Mouse (Mus musculus) erythroblast, embryonic 14.5 days (primary cell): ENCODE measurements around the gene Hoxc5. TPM values are rescaled to one million over a fixed set of nuclear protein-coding genes. Genes with fewer than 3 reads are reported as not detected.

Source experiments
- H3K27me3 ChIP-seq: 2 replicates; pipeline ENCODE4 v1.6.1; 2012; ENCODE audit warnings: inconsistent platforms; ENCODE audit not compliant: control insufficient read depth
- H3K36me3 ChIP-seq: 2 replicates; pipeline ENCODE4 v1.6.1; 2012; ENCODE audit warnings: mild to moderate bottlenecking, inconsistent platforms; ENCODE audit not compliant: control insufficient read depth
- H3K4me1 ChIP-seq: 2 replicates; pipeline ENCODE4 v1.6.1; 2012; ENCODE audit warnings: inconsistent platforms; ENCODE audit not compliant: control insufficient read depth
- H3K4me3 ChIP-seq: replicated peaks from 2 replicates; pipeline ENCODE3; 2012; ENCODE audit warnings: moderate library complexity, mild to moderate bottlenecking, inconsistent platforms
- H3K9me3 ChIP-seq: 2 replicates; pipeline ENCODE4 v1.6.1; 2012; ENCODE audit warnings: low read length, inconsistent platforms, mixed read lengths; ENCODE audit not compliant: control insufficient read depth
- GATA1 ChIP-seq: IDR thresholded peaks from 2 replicates; pipeline ENCODE4 v1.6.1; 2012; ENCODE audit warnings: low read length, inconsistent platforms, mixed read lengths
- TAL1 ChIP-seq: IDR thresholded peaks from 3 replicates; pipeline ENCODE4 v1.6.1; 2012; ENCODE audit warnings: low read length, inconsistent platforms, mixed read lengths
- polyA plus RNA-seq: library from polyadenylated mRNA; stranded (reverse); fragments of >175 nt; gene quantifications from 2 replicates; pipeline ENCODE4 v1.2.3, GENCODE M21; 2012

Hoxc5 gene
- polyA plus RNA-seq, 1 experiment, result not detected

DNA sequence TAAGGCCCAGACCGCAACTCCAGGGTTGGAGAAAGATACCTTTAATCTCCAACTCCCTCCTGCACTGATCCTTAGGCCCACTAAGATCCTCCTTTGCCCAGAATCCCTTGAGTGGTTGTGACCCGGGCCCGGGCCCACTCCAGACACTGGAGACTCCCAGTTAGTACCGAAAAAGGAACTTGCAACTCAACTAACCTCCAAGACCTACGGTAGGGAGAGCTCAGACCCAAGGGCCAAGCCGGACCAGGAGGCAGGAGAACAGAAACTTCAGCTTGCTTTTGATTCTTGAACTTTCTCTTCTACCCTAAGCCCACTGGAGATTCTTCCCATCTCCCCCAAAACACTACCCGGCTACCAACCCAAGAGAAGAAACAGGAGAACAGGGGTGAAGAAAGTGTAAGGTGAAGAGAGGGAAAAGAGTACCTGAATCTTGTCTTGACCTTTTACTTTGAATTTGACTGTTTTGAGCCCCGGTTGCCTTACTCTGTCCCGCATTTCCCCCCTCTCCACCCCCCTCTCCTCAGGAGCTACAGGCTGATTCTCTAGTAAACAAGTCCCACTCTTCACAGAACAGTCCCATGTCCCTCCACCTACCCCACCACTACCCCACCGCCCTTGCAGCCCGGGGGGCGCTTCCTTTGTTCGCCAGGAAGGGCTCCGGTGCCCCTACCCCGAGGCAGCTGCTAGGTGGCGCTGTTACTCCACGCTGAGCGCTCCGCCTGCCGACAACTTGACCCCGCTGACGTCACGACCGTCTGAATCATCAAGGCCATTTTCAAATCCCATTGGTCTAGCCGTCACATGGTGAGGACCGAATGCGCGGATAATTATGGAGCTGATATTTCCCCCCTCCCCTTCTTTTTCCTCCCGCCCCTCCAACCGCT lies 1.1 kb upstream of the Hoxc5 start:
- Histone ChIP-seq H3K36me3 (no peaks in the 10 kb centered on the region), H3K4me1 (no peaks in the 10 kb centered on the region), H3K27me3 (peaks cover 100% of the 10 kb centered on the region), H3K4me3 (no peak overlapping the region), H3K9me3 (peaks cover 3% of the 10 kb centered on the region; the same call in 1 of the 2 replicates)
- TF ChIP-seq GATA1 (no peak), TAL1 (no peak)

DNA sequence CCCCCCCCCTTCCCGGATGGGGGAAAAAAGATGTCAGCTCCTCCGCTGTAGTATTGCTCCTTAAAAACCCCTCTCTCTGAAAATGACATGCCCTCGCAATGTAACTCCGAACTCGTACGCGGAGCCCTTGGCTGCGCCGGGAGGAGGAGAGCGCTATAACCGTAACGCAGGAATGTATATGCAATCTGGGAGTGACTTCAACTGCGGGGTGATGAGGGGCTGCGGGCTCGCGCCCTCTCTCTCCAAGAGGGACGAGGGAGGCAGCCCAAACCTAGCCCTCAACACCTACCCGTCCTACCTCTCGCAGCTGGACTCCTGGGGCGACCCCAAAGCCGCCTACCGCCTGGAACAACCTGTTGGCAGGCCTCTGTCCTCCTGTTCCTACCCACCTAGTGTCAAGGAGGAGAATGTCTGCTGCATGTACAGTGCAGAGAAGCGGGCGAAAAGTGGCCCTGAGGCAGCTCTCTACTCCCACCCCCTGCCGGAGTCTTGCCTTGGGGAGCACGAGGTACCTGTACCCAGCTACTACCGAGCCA lies 399 bp upstream of the Hoxc5 start, which contains the start of gene Hoxc10:
Gene Hoxc10, plus strand, starts transcription at position 21 of the 536 bp plus-strand sequence.
- peaks cover 100% of the 10 kb centered on the region for H3K27me3 ChIP-seq
- H3K4me1 ChIP-seq, result no peaks in the 10 kb centered on the region
- H3K9me3 ChIP-seq, result peaks cover 3% of the 10 kb centered on the region; the same call in 1 of the 2 replicates
- H3K4me3 ChIP-seq, result no peak within 1 kb of the TSS
- TF ChIP-seq TAL1, result no peak
- no peak for TF ChIP-seq GATA1
- no peaks in the 10 kb centered on the region for H3K36me3 ChIP-seq

DNA sequence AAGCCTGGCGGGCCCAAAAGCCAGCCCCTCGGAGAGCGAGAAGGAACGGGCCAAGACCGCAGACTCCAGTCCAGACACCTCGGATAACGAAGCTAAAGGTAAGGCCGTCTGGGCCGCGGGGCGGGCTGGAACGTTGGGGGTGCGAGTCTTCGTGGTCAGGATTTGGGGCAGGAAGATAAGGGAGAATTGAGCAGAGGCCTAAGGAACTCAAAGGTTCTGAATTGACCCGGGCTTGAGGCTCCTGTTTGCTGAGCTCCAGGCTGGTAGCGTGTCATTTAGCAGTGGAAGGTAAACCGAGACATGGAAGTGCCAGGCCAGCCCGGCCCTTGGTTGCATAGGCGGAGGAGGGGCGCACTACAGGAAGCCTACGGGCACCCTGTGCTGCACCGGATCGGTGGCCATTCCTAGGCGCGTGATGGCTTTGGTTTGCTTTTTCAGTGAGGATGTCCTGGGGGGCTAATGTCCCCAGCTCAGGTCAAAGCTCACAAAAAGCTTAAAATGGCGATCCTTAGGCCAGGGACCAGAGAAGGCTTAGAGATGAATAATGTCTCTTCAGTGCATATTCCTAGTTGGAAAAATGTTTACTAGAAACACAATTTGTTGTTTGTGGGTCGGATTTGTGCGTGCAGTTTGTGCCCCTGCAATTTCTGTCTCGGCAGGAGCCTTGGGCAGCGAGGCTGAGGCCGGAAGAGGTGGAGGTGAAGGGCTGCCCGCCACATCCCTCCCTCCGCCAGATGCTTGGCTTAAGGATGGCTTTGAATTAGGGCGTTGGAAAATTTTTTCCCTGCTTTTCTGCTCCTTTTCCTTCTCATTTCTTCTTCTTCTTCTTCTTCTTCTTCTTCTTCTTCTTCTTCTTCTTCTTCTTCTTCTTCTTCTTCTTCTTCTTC lies 511 bp downstream of the Hoxc5 start:
- H3K4me1 ChIP-seq, result no peaks in the 10 kb centered on the region
- H3K9me3 ChIP-seq, result peaks cover 3% of the 10 kb centered on the region; the same call in 1 of the 2 replicates
- H3K4me3 ChIP-seq, result no peak overlapping the region
- no peaks in the 10 kb centered on the region for H3K36me3 ChIP-seq
- TF ChIP-seq GATA1 (no peak), TAL1 (no peak)
- H3K27me3 ChIP-seq, result peaks cover 100% of the 10 kb centered on the region

DNA sequence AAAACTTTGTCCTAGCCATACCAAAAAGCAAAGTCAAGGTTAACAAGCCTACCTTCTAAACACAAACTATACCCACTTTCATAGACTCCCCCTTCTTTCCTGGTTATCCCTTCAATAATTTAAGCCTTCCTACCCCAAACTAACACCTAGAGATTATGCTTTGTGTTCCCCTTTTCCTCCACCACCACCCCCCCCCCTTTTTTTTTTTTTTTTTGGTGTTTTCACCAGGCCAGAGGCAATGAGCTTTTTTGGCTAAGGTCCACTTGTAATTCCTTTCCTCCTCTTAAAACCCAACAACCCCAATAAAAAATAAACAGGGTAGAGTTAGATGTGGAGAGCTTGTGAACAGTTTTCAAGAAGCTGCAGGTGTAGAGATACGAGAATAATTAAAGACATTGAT lies 2.1 kb downstream of the Hoxc5 start:
- no peaks in the 10 kb centered on the region for H3K4me1 ChIP-seq

DNA sequence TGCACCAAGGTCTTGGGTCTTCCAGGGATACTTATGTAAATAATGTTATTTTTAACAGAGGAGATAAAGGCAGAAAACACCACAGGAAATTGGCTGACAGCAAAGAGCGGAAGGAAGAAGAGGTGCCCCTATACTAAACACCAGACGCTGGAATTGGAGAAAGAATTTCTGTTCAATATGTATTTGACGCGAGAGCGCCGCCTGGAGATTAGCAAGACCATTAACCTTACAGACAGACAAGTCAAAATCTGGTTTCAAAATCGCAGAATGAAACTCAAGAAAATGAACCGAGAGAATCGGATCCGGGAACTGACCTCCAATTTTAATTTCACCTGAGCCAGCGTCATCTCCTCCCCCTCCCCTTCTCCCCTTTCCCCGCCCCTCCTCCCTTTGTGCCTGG lies 3.5 kb downstream of the Hoxc5 start:
- TF ChIP-seq GATA1, result no peak
- Histone ChIP-seq H3K27me3 (peaks cover 100% of the 10 kb centered on the region), H3K4me1 (no peaks in the 10 kb centered on the region), H3K36me3 (no peaks in the 10 kb centered on the region), H3K9me3 (peaks cover 6% of the 10 kb centered on the region; the same call in 1 of the 2 replicates), H3K4me3 (no peak overlapping the region)

More for the DNA sequence above, 2.1 kb downstream of the Hoxc5 start:
- H3K27me3 ChIP-seq, result peaks cover 100% of the 10 kb centered on the region
- H3K4me3 ChIP-seq, result no peak overlapping the region
- no peaks in the 10 kb centered on the region for H3K36me3 ChIP-seq
- H3K9me3 ChIP-seq, result peaks cover 3% of the 10 kb centered on the region; the same call in 1 of the 2 replicates
- TF ChIP-seq TAL1 (no peak), GATA1 (no peak)

DNA sequence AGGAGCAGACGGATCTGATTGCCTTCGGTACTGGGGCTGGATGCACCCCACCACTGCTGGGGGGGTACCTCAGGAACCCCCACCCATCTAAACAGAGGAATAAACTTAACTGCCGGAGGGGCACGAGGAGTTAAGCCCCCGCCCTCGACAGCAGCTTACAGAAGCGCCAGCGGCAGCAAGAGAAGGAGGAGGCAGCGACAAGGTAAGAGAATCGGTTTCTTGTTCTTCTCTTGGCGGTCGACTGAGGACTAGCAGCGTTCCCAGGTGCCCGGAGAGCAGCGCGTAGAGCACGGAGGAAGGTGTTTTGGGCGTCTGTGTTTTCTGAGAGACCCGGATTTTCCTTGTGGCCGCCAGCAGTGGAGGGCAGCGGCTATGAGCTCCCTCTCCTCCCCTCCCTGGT lies 5.0 kb downstream of the Hoxc5 start:
- TF ChIP-seq TAL1, result no peak
- TF ChIP-seq GATA1, result no peak
- Histone ChIP-seq H3K27me3 (peaks cover 100% of the 10 kb centered on the region), H3K36me3 (no peaks in the 10 kb centered on the region), H3K9me3 (peaks cover 4% of the 10 kb centered on the region; the same call in 1 of the 2 replicates), H3K4me3 (no peak overlapping the region), H3K4me1 (no peaks in the 10 kb centered on the region)

DNA sequence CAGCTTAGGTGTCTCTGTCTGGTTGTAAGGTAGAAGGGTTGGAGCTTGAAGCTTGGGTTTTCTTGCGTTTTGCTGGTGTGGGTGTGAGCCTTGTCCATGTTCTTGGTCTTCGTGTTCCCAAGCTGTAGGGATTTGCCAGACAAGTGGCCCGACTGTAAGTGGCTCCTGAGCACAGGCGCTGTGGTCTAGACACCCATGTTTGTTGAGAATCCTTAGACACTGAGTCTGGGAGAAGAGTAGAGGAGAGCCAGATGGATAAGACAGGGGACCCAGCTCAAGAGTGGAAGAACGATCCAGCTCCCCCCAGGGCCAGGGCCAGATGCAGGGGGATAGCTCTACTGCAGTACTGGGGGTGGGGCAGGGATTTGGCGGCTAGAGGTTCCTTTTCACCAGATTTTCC lies 5.5 kb downstream of the Hoxc5 start:
- Histone ChIP-seq H3K27me3 (peaks cover 100% of the 10 kb centered on the region), H3K4me3 (no peak overlapping the region)
- no peak for TF ChIP-seq GATA1
- no peak for TF ChIP-seq TAL1

DNA sequence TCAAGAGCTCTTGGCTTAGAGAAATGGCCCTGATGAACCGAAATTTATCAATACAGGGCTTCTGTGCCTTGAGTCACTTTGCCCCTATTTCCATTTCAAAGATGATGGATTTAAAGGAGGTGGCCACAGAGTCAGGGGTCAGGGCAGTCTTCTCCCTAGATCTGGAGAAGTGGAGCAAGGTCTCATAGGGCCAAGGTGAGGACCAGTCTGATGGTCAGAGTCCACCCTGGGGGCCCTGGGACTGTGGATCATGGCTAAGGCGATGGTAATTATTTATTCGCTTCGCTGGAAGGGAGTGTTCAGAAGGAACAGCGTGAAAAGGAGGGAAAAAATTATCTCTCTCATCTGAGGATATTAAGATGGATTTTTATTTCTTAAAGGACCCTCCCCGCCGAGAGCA lies 7.8 kb downstream of the Hoxc5 start:
- Histone ChIP-seq H3K36me3 (no peaks in the 10 kb centered on the region), H3K4me3 (no peak overlapping the region), H3K9me3 (peaks cover 4% of the 10 kb centered on the region; the same call in 1 of the 2 replicates), H3K4me1 (no peaks in the 10 kb centered on the region), H3K27me3 (peaks cover 100% of the 10 kb centered on the region)
- TF ChIP-seq GATA1, result no peak
- no peak for TF ChIP-seq TAL1

More for the DNA sequence above, 5.5 kb downstream of the Hoxc5 start:
- Histone ChIP-seq H3K4me1 (no peaks in the 10 kb centered on the region), H3K9me3 (peaks cover 4% of the 10 kb centered on the region; the same call in 1 of the 2 replicates), H3K36me3 (no peaks in the 10 kb centered on the region)
